Mouse (Mus musculus): ENCODE measurements at regions not wholly inside any gene's neighbourhood (a gene's known extent, or its start where the extent isn't known, plus 50 kb on each side); places are given as distances from the start of the nearest gene placed in this dataset.

- no peak for DNase-seq (ENCODE audit: low read depth, low spot score)
These were observed 78.6 kb upstream of the Nkx1-1 start for GRCm38 (mm10) chr5:33512253-33512884.

- no peak for DNase-seq (ENCODE audit: low read depth, low spot score)
These were observed 77.9 kb upstream of the Nkx1-1 start for GRCm38 (mm10) chr5:33511529-33512252.

DNA sequence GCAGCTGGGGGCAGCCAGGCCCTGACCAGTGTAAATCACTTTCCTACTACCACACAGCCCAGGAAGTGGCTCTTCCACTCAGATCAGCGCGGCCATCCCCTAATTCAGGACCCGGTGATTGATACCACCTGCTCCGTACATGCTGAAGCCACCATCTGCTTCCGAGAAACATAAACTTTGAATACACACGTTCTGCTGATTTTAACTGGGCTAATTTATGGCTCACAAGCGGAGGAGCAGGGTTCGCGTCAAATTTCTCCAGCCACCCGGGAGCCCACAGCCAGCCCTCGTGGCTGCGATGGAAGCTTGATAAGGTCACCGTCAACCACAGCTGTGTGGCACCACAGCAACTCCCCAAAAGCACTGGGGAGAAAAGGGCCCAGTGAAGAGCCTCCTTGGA lies 72.0 kb upstream of the Nkx1-1 start:
- DNase-seq (ENCODE audit: low read depth, low spot score) = peak; percentile 56

GRCm38 (mm10) chr5:33501735-33502495 lies 68.1 kb upstream of the Nkx1-1 start:
- DNase-seq (ENCODE audit: low read depth, low spot score) = no peak

DNA sequence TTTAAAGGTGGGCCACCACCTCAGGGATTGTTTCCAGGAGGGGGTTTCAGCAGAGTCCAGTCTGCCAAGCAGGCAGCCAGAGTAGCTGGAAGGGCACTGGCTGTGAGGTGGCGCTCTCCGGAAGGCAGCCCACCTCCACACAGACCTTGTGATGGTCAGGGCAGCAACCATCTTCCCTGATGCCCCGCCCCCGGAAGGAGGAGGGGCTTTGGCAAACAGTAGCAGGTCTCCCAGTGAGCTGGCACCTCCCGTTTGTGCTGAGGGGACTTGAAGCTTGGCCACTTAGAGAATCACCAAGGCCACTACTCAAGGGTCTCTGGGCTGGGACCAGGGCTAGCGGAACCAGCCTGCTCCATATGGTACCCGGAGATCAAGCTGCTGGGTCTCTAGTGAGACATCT lies 67.4 kb upstream of the Nkx1-1 start:
- DNase-seq (ENCODE audit: low read depth, low spot score) = no peak

DNA sequence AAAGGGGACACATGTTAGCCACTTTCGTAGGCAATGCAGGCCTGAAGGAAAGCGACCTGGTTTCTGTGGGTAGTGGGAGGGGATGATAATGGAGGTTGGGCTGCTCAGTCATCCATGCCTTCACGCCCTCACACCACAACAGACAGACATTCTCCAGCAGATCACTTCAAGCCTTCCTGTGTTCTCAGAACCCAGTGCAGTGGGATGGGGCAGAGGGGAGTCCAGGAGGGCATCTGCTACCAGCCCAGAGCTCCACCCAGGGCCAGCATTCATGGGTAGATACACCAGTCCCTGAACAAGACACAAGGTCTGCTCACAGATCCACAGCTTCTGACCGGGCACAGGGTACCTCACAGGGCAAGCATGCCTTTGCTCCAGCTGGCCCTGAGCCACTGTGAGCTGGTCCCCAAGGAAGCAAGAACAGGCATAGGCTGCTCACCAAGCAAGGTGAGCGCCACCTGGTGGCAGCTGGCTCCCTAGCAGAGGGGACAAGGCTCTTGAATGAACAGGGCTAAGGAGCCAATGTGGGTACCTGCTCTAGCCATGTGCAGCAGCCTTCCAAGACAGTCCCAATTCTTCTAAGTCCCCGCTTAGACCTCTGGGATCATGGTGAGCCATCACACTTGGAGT lies 62.2 kb upstream of the Nkx1-1 start:
- DNase-seq (ENCODE audit: low read depth, low spot score) = peak; percentile 80

- DNase-seq (ENCODE audit: low read depth, low spot score) = no peak
These were observed 61.5 kb upstream of the Nkx1-1 start for GRCm38 (mm10) chr5:33495276-33495675.

DNA sequence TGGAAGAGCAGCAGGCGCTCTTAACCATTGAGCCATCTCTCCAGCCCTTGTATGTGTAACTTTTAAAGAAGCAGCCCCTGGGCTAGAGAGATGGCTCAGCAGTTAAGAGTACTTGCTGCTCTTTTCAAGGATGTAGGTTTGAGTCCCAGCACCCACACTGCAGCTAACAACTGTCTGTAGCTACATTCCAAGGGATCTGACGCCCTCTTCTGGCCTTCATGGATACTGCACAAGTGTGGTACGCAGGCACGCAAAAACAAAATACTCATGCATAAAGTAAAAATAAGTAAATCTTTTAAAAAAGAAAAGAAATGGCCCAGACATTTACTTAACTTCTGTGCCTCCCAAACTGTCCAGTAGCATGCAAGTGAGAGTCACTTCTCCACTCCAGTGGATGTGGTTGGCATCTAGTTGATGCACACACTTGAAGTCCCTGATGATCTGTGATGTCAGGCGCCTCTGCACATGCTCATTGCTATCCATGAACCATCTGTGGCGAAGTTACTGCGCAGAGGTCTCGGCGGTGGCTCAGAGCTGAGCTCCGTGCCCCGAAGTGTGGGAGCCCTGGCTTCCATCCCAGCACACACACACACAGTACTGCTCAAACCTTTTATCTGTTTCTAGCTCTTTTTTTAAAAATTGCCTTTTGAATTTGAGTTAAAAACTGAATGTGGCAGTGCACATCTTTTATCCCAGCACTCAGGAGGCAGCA lies 59.0 kb upstream of the Nkx1-1 start:
- DNase-seq (ENCODE audit: low read depth, low spot score) = no peak

DNA sequence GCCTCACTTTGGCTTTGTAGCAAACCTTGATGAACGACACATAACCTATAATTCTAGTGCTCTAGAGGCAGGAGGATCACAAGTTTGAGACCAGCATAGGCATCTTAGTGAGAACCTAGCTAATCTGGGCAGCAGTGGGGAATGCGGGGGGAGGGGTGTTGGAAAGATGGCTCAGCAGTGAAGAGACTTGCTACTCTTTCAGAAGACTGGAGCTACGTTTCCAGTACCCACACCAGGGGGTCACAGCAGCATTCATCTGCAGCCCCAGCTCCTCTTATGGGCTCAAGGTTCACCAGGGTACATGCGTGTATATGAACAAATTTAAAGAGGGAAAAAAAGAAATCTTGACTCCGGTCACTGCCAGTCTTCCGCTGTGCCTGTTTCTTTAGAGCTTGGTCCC lies 55.5 kb upstream of the Nkx1-1 start:
- DNase-seq (ENCODE audit: low read depth, low spot score) = no peak

DNA sequence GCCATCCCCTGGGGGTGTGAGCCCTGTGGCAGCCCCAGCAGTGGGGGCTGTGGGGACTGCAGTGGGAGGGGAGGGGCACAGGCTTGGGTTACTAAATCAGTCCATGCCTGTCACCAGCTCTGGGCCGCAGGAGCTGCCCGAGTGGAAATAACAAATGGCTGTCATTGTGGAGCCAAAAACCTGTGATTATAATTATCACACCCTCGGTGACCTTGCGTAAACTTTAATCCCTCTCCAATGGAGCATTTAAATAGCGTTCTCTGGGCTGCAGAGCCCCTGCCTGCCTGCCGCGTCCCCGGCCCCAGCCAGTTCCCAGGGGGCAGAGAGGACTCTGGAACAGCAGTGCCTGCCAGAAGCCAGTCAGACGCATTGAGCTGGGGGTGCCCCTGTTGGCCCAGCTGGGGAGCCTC lies 54.4 kb upstream of the Nkx1-1 start:
- no peak for DNase-seq (ENCODE audit: low read depth, low spot score)

DNA sequence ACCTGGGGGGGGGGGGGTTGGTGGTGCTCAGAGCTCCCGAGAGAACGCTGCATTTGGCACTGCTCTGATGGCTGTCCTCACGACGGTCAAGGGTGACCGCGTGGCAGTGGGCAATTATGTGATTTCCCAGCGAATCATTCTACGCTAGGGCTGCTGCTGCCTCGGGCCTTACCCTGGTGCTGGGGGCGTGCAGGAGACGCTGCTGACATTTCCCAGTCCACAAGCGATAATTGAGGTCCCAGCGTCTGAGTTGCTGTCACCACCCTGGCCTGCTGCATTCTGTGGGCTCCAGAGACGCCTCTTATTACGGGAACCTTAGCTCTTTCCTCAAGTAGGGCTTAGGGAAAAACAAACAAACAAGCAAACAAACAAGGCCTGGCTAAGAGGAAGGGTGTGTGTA lies 52.0 kb upstream of the Nkx1-1 start:
- no peak for DNase-seq (ENCODE audit: low read depth, low spot score)

Measured in embryo, embryonic 11.5 days (tissue).